ENCODE assay signal across 8 mouse cellular contexts in genomic region chrX:13230615-13231179, GRCm38 (mm10). TPM values are rescaled to one million over a fixed set of nuclear protein-coding genes. Genes with fewer than 3 reads are reported as not detected.
A peak's percentile ranks its signal among the peaks of the same experiment; 100 is the strongest.
DNase-seq lines count a peak whose midpoint lies in the region; ATAC-seq and TF ChIP-seq lines count a peak whose summit lies in the region.

No protein-coding gene starts in this region.

- no peak for TF ChIP-seq CTCF in spleen, adult 2 months (IDR thresholded peaks at IDR 0.05; ENCODE audit: extremely low read depth, insufficient read depth, insufficient read length, insufficient replicate concordance)

- H3K27ac ChIP-seq in embryonic facial prominence, embryonic 12.5 days, result peak overlapping the region; percentile 84
- peak overlapping the region; percentile 85 for H3K27ac ChIP-seq in limb, embryonic 10.5 days
- peak overlapping the region; percentile 83 for H3K27ac ChIP-seq in midbrain, embryonic 12.5 days (replicated peaks)
- peak overlapping the region; percentile 83 for H3K27ac ChIP-seq in spleen, adult 2 months (ENCODE audit: insufficient read depth, low read length)

- WGBS in embryonic facial prominence, embryonic 12.5 days, result 11% methylated on average over 17 of the region's 17 CpGs
- WGBS in limb, embryonic 10.5 days, result 6% methylated on average over 17 of the region's 17 CpGs
- WGBS in midbrain, embryonic 12.5 days, result 10% methylated on average over 17 of the region's 17 CpGs
- WGBS in spleen, adult 2 months, result 20% methylated on average over 17 of the region's 17 CpGs

- no peak for TF ChIP-seq POLR2A in spleen, adult 2 months (IDR thresholded peaks at IDR 0.05; ENCODE audit: low read depth, low read length)

- peak overlapping the region; percentile 45 for H3K4me2 ChIP-seq in embryonic facial prominence, embryonic 12.5 days (replicated peaks)
- peak overlapping the region; percentile 53 for H3K4me2 ChIP-seq in midbrain, embryonic 12.5 days (replicated peaks)

- no peaks in the 10 kb centered on the region for H3K27me3 ChIP-seq in embryonic facial prominence, embryonic 12.5 days
- peaks cover 73% of the 10 kb centered on the region for H3K27me3 ChIP-seq in limb, embryonic 10.5 days (ENCODE audit: low read depth, poor library complexity, severe bottlenecking)
- peaks cover 18% of the 10 kb centered on the region; the same call in 1 of the 2 replicates for H3K27me3 ChIP-seq in midbrain, embryonic 12.5 days
- no peaks in the 10 kb centered on the region for H3K27me3 ChIP-seq in spleen, adult 2 months (ENCODE audit: control insufficient read depth, insufficient read depth, low read length)

- no peaks in the 10 kb centered on the region for H3K9me3 ChIP-seq in embryonic facial prominence, embryonic 12.5 days
- no peaks in the 10 kb centered on the region for H3K9me3 ChIP-seq in limb, embryonic 10.5 days (replicated peaks)
- no peaks in the 10 kb centered on the region for H3K9me3 ChIP-seq in midbrain, embryonic 12.5 days

- H3K4me3 ChIP-seq in embryonic facial prominence, embryonic 12.5 days, result peak overlapping the region; percentile 33
- peak overlapping the region; percentile 46 for H3K4me3 ChIP-seq in limb, embryonic 10.5 days
- H3K4me3 ChIP-seq in midbrain, embryonic 12.5 days, result peak overlapping the region; percentile 33
- H3K4me3 ChIP-seq in spleen, adult 2 months (ENCODE audit: extremely low read depth, insufficient read depth, insufficient read length), result peak overlapping the region; percentile 67

- ATAC-seq in embryonic facial prominence, embryonic 12.5 days (ENCODE audit: insufficient number of reproducible peaks, insufficient read depth, low FRiP score, low TSS enrichment), result peak; percentile 98
- ATAC-seq in midbrain, embryonic 12.5 days (ENCODE audit: low FRiP score, low read depth), result peak; percentile 98

- no peaks in the 10 kb centered on the region for H3K36me3 ChIP-seq in embryonic facial prominence, embryonic 12.5 days
- no peaks in the 10 kb centered on the region for H3K36me3 ChIP-seq in limb, embryonic 10.5 days
- no peaks in the 10 kb centered on the region for H3K36me3 ChIP-seq in midbrain, embryonic 12.5 days
- no peaks in the 10 kb centered on the region for H3K36me3 ChIP-seq in spleen, adult 2 months (ENCODE audit: control insufficient read depth, insufficient read depth, low read length)

- H3K9ac ChIP-seq in embryonic facial prominence, embryonic 12.5 days, result no peak overlapping the region
- no peak overlapping the region; the same call in 1 of the 2 replicates for H3K9ac ChIP-seq in midbrain, embryonic 12.5 days (replicated peaks)

- no peaks in the 10 kb centered on the region for H3K4me1 ChIP-seq in embryonic facial prominence, embryonic 12.5 days
- H3K4me1 ChIP-seq in limb, embryonic 10.5 days, result peaks cover 4% of the 10 kb centered on the region
- no peaks in the 10 kb centered on the region for H3K4me1 ChIP-seq in midbrain, embryonic 12.5 days
- H3K4me1 ChIP-seq in spleen, adult 2 months (ENCODE audit: control insufficient read depth, insufficient read depth, insufficient read length), result no peaks in the 10 kb centered on the region; the same call in 1 of the 2 replicates

- peak; percentile 93 for DNase-seq in 3T3-L1 (ENCODE audit: low read depth, low spot score)
- DNase-seq in adrenal gland, postnatal 14 days, result peak; percentile 85
- DNase-seq in heart, adult 11 months, result peak; percentile 98
- peak; percentile 86 for DNase-seq in kidney, adult 18-20 months
- DNase-seq in limb, embryonic 10.5 days (ENCODE audit: low spot score), result peak; percentile 57
- DNase-seq in spleen, adult 2 months (ENCODE audit: low read depth in 1 of 2, low spot score in 2 of 2), result peak; percentile 72 to 86

RNA-seq across cellular contexts. Expression of gene Ddx3x, which starts 50.1 kb away (rescaled TPM):
- 317 and 323 TPM in 2 replicates for total RNA-seq in adrenal gland, postnatal 14 days (2021)
- polyA plus RNA-seq in embryonic facial prominence, embryonic 12.5 days (2016; fragmentation: Nextera tagmentation; extraction: Ambion mirVana), result 152 and 163 TPM in 2 replicates
- 156 and 178 TPM in 2 replicates for polyA plus RNA-seq in limb, embryonic 10.5 days (2016; fragmentation: Nextera tagmentation; extraction: Ambion mirVana)
- polyA plus RNA-seq in midbrain, embryonic 12.5 days (2016; fragmentation: Nextera tagmentation; extraction: Ambion mirVana), result 175 and 179 TPM in 2 replicates
- 9.3 and 12.1 TPM in 2 replicates for polyA plus RNA-seq in spleen, adult 2 months (2012; rRNA removed)

Comparison
In these comparisons a context has a peak if more than half of its experiments do, and no peak if none do; other contexts are left out.
1. Peak in every context shown above with its lines: DNase-seq, ATAC-seq, H3K4me3 ChIP-seq and H3K27ac ChIP-seq.
2. RNA of gene Ddx3x, which starts 50.1 kb away (polyA plus RNA-seq): 156 to 178 TPM in limb, embryonic 10.5 days, 175 to 179 TPM in midbrain, embryonic 12.5 days and 152 to 163 TPM in embryonic facial prominence, embryonic 12.5 days; 9.3 to 12.1 TPM in spleen, adult 2 months; every median in the first group is over 10 times any median in the second.